Mouse (Mus musculus): ENCODE data around the gene Kbtbd6.

GRCm38 (mm10) chr14:79494349-79494748, 42.7 kb downstream of the Kbtbd6 start:
- TF ChIP-seq POLR2A (IDR thresholded peaks at IDR 0.05; ENCODE audit: insufficient read depth, low read depth, low read length) (no peak), CTCF (IDR thresholded peaks at IDR 0.05; ENCODE audit: insufficient read depth, low read depth, low read length) (no peak)

All from olfactory bulb, adult 2 months (tissue).